Mouse (Mus musculus): ENCODE measurements around the gene Nbr1.
"Not testable (repeated sequence)": the region's sequence is repeated elsewhere in the genome, so short reads cannot be mapped to it uniquely, and the experiment has no call there.

Nbr1 gene

GRCm38 (mm10) chr11:101620022-101620655, 68.2 kb downstream of the Nbr1 start:
- not testable (repeated sequence) for DNase-seq (ENCODE audit: low spot score)

GRCm38 (mm10) chr11:101626649-101626994, 74.7 kb downstream of the Nbr1 start:
- DNase-seq (ENCODE audit: low spot score) = no peak

DNA sequence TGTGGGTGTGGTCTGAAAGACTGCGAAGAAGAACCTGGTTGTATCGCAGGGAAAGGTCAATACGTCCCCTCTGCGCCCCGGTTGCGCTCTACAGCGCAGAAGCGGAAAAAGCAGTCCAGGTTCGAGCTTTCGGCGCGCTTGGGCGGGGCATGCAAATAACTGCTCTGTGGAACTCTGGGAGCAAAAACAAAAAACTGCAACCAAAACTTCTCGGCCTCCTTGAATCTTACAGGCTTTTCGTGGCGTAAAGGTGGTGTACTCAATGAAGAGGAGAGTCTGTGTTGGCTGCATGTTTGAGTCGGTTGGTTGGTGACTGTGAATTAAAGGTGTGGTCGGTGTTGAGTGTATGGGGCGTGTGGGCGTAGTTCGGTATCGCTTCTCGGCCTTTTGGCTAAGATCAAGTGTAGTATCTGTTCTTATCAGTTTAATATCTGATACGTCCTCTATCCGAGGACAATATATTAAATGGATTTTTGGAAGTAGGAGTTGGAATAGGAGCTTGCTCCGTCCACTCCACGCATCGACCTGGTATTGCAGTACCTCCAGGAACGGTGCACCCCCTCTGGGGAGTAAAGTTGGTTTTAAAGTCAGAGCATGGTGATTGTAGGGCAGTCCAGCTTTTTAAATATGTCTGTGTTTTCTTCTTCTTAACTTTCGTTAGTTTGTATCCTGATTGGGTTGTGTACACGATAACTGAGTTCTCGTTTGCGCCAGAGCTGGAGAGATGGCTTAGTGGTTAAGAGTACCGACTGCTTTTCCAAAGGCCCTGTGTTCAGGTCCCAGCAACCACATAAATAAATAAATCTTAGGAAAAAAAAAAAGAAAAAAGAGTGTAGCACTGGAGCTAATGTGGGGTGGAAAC, 75.3 kb downstream of the Nbr1 start, which contains the start of gene Rdm1:
Gene Rdm1 (plus strand): TSS at position 201 of the 862 bp plus-strand sequence.
- DNase-seq (ENCODE audit: low spot score) = peak; percentile 81

DNA sequence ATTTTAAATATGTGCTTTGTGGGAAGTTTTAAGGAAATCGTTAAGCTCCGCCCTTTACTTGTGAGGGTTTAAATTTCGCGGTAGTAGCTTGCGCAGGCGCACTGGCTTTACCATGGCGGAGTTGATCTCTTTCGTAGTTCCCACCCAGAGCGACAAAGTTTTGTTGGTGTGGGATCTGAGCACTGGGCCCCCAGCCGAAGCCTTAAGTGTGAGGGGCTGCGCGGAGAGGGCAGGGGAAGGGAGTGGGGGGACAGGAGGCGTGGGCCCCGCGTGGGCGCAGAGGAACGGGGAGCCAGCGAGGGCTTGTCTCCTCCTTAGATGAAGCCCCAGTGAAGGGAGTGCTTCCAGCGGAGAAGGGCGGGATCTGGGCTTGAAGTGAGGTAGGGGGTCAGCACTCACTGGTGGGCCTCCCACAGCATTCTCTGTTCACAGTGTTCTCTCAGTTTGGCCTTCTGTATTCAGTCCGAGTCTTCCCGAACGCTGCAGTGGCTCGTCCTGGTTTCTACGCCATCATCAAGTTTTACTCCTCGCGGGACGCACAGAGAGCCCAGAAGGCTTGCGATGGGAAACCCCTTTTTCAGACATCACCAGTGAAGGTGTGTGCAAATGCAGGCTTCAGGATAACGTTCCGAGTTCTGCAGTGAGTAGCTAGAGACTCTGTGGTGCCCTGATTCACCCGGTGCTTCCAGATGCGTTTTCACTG, 76.1 kb downstream of the Nbr1 start:
- DNase-seq (ENCODE audit: low spot score) = peak; percentile 85

DNA sequence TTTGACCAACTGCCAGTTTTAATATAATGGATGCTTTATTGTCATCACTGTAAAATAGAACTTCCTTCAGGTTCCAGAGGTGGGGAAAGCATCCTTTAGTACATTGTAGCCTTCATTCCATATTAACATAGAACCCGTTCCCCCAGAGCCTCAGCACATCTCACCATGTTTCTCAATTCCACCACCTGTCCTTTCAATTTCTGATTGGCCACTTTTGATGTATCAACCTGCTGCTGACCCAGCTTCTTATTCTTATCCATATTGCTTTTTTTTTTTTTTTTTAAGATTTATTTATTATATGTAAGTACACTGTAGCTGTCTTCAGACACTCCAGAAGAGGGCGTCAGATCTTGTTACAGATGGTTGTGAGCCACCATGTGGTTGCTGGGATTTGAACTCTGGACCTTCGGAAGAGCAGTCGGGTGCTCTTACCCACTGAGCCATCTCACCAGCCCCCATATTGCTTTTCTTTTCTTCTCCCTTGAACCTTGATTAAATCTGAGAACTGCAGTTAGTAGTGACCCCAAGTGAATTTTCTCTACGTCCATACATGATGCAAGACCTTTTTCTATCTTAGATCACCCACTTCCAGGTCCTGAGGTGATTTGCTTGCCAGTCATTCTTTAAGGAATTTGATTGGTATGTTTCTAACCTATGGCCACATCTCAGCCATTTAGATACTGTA, 76.9 kb downstream of the Nbr1 start:
- DNase-seq (ENCODE audit: low spot score) = not testable (repeated sequence)
